Mouse (Mus musculus) cerebellum, postnatal 14 days (tissue): Measurements from ENCODE around the gene Zscan2.

Experiments
- DNase-seq, 2 experiments: peaks; one replicate each; pipeline ENCODE4 v3.0.0; 2021; ENCODE audit warnings: mixed read lengths in 2 of 2

The Zscan2 gene

DNA sequence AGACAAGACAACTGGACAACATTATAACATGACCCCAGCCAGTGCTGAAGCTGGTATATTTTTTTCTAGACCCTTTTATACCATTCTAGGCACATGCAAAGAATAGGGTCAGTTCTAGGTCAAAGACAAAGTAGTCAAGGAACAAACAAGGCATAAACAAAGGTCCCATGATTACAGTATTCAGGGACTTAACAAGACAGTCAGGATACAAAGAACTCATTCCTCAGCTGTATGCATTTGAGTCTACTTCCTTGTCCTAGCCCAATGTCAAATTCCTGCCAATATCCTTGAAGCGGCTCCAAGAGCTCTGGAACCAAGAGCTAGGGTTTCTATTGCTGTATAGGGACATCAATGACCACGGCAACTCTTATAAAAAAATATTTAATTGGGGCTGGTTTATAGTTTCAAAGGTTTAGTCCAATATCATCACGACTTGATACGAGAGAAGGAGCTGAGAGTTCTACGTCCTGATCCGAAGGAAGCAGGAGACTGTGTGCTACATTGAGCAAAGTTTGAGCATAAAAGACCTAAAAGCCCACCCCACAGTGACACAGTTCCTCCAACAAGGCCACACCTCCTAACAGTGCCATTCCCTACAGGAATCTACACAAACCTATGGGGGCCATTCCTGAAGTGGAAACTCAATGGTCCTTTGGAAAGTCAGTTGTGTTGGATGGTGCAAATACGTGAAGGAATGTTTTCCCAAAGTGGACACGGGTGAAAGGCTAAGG, 16.6 kb upstream of the Zscan2 start:
- DNase-seq, result no peak

DNA sequence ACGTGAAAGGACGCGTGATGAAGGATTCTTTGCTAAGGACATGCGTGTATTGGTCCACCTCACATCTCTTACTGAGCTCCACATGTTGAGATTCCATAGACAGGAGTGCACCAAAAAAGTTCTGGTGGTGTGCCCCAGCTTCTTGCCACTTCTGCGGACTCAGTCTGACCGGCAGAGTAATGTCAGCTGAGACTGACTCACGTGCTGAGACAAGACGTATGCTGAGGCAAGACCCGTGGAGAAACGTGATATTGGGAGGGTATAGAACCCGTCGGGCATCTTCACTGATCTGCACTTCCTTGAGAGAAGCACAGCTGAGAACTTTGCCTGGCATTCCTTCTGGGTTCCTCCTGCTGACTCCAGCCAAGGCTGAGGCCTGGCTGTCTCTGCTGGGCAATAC, 16.0 kb upstream of the Zscan2 start:
- no peak for DNase-seq

DNA sequence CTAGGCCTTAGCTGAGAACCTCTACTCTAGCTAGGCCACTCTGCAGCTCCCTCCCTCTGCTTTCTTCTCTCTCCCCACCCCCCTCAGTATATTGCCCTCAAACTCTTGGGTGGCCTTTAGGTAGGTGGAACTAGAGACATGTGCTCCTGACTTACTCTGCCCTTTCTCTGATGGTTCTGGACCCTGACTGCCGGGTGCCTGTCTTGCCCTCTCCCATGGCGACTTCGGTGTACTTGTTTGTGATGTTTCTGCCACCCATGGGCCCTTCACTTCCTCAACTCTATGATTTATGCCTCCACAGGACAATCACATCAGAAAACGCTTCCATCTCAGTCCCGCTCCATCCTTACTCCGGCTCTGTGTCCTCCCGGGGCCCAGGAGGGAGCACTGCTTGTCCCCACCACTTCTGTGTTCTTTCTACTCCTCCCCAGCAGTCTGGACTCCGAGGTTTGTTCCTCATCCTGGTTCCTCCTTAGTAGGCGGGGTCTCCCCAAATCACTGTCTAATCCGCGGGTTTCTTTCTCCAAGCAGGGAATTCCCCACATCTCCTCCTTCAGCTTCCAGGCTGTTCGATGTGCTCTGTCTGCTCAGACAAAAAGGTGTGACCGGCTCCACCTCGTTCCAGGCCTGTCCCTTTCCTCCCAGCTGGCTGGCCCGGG, 15.0 kb upstream of the Zscan2 start:
- DNase-seq, result no peak

DNA sequence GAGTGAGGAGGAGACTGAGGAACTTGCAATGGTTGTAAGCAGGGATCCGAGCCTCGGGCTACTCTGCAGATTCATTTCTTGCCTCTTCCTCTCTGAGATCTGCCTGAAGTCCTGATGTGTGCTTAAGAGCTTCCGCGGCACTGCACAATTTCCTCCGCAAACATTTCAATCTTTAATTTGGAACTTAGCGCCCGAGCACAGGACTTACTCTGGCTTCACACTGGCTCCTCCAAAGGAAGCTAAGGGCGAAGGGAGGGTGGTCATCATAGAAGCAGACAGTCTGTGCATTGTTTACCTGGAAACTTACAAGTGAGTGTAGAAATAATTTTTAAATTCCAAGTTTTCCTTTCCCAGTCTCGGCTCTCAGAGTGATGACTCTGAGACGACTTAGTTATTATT, 14.4 kb upstream of the Zscan2 start:
- no peak for DNase-seq

DNA sequence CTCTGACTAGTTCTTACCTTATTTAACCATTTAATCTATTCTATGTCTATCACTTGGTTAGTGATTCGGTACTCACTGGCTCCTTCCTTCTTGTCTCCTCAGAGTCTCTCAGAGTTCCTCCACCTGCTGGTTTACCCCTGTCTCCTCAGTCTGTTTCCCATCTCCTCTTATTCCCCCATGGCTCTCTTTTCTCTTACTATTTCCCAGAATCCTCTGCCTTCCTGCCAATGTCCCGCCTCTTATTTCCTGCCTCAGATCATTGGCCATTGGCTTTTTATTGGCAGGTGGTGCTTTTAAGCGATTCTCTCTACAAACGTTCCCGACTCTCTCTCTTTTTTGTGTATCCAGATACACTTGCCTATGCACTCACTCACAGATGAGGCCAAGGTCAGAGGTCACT, 14.0 kb upstream of the Zscan2 start:
- DNase-seq, result no peak

DNA sequence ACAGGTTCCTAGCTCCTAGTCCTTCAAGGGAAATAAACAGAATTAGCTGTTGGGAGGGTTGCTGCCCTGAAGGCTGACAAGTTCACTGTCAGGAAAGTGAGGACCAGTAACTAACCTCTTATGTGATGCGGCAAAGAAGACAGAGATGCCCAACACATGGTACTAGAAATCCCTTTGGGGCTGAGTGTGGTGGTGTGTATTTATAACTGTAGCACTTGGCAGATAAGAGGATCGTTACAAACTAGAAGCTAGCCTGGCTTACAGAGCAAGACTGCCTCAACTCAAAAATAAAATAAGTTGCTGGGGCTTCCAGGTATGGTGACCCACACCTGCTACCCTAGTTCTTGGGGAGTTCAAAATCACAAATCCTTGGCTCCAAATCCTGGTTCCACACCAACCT, 11.5 kb upstream of the Zscan2 start:
- DNase-seq, result no peak

DNA sequence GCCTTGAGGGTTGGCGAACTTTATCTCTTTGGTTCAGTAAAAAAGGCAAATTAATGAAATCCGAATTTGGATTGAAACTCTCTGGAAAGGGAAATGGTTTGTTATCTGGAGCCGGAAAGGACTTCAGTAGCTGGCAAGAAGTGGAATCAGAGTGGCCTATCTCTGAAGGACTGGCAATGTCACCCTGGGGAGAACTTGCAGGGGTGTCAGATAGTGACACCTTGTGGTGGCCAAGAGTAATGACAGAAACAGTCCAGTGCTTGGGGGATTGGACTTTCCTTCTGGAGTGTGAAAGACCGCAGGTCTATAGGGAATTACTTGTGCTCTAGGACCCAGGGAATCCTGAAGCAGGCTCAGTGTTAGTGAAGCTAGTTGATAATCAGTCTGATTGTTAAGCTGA, 11.0 kb upstream of the Zscan2 start:
- peak; percentile 56 to 71 for DNase-seq

DNA sequence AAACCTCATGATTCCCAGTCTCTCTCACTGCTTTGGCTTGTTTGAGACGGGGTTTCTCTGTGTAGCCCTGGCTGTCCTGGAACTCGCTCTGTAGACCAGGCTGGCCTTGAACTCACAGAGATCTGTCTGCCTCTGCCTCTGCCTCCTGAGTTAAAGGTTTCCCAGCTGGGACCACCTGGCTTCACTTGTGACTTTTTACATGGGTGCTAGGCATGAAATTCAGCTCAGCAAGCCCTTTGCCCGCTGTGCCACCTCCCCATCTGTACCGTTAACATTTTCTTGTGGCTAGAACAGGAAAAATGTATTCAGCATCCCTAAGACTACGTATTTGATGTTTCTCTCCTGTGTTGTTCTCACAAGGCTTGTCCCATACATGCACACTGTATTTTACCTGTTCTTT, 10.2 kb upstream of the Zscan2 start:
- DNase-seq, result no peak

DNA sequence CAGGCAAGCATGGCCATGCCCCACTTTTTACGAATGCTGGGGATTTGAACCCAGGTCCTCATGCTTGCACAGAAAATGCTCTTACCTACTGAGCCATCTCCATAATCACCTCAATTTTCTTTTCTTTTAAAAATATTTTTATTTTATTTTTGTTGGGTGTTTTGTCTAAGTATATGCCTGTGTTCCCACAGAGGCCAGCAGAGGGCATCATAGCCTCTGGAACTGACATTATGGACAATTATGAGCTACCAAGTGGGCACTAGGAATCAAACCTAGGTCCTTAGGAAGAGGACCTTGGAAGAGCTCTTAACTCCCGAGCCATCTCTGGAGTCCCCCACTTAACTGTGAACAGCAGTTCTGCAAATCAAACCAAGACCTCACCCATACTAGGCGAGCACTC, 7.5 kb upstream of the Zscan2 start:
- no peak for DNase-seq

DNA sequence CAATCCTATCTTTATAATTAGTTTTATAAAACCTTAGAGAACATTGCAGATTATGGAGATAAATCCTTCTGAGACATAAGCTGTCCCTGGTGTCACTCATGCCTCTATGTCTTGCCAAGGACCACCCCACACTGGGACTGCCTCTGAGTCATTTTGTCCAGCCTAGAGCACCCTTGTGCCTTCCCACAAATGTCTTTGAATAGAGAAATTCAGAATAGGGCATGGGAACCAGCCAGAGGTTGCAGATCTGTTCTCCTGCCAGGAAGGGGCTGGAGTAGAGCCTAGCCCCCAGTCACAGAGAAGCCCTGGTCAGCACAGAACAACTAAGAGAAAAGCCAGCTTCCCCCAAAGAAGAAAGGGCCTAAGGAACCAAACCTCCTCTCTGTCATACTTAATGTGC, 5.4 kb upstream of the Zscan2 start:
- DNase-seq, result no peak

DNA sequence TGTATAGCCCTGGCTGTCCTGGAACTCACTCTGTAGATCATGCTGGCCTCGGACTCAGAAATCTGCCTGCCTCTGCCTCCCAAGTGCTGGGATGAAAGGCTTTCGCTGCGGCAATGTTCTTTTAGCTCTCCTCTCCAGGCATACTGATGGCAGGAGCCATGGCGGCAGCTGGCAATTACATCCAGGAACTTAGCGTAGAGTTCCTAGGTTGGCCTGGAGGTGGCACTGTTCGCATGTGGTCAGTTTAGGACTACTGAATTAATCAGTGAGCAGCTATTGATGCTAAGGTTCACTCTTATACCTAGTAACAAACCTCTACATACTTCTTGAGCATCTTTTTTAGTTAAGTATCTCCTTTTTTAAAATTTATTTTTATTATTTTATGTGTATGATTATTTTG, 3.5 kb upstream of the Zscan2 start:
- peak; percentile 89 to 91 for DNase-seq

DNA sequence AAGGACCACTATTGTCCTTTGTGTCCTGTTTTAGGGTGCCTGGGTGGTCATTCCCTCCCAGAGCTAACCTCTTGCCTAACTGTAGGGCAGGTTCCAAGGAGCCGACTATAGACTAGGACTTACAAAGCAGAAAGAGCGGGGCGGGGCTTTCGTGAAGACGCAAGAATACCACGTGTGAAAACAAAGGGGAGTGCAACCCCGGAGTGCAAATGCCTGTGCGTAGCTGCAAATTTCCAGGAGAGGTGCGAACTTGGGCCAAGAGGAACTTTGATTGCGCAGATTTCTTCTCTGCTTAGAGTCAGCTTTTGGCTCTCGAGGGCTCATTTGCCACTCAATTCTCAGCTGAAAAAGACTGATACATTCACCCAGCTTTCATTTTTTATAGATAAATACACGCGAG, 493 bp upstream of the Zscan2 start:
- DNase-seq, result peak; percentile 53 to 66

DNA sequence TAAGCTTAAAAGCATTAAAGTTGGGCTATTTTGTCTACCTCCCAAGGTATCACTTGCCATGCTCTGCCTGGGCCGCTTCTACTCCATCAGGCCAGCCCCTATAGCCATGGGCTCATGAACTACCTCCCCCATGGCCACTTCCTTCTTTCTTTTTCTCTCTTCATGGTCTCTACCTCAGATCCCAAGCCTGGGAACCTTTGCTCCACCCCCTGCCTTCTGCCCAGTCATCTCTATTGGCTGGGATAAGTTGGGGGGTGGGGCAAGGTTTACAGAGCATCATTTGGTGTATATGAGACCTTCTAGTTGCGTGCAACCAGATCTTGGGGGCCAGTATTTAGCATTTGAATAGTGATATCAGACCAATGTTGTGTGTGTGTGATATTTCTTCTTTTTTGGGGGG, 1.8 kb downstream of the Zscan2 start:
- DNase-seq, result no peak

DNA sequence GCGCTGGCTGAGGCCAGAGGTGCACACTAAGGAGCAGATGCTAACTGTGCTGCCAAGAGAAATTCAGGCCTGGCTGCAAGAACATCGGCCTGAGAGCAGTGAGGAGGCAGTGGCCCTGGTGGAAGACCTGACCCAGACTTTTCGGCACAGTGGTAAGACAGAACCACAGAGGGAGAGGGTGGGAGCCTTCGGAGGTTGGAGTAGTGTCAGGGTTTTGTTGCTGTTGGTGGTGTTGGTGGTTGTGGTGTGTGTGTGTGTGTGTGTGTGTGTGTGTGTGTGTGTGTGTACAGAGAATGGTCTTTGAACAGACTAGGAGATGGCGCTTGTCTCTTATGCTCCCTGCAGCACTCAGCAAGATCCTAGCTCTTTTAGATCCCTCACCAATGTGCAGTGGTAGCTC, 2.8 kb downstream of the Zscan2 start:
- no peak for DNase-seq

DNA sequence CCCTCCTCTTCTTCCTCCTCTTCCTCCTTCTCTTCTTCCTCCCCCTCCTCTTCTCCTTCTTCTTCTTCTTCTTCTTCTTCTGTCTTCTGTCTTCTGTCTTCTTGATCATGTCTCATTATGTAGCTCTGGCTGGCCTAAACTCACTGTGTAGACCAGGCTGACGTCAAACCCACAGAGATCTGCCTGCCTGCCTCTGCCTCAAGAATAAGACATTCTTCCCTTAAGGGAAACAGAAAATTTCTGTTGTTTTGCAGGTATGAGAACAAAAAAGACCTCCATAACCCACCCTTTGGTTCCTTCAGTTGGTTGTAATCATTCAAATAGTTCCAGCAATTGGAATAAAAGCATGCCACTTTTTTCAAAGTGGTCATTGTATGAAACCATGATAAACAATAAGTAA, 3.4 kb downstream of the Zscan2 start:
- DNase-seq, result no peak

DNA sequence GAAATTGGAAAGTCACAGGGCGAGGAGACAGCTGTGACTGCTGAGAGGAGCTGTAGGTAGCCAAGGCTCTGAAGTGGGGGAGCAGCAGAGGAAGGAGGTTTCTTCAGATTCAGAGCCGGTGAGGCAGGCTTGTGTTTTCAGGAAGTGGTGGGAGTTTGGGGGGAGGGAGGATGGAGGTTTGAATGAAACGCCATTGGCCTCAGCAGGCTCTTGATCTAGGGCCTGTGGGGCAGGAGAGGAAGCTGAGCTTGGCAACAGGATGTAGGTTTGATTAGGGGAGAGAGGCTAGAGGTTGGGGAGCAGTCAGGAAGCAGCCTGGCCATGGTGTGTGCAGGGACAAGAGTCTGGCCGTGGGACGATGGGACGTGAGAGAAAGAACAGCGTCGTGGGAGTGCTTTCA, 4.1 kb downstream of the Zscan2 start:
- no peak for DNase-seq

DNA sequence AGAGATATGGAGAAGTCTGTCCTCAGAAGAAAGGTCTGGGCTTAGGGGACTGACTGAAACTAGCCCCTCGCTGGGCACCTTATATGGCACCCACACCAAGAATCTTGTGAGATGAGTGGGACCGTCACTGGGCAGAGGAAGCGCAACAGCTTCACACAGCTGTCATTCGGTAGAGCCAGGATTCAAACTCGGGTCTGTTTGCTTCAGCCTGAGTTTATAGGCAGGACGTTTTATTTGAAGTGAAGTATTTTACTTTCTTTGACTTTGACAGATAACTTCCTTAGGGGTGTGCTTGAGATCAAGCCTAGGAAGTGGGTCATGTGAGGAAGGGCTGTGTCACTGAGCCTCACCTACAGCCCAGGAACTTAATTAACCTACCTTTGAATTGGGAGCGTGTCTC, 4.8 kb downstream of the Zscan2 start:
- no peak for DNase-seq

DNA sequence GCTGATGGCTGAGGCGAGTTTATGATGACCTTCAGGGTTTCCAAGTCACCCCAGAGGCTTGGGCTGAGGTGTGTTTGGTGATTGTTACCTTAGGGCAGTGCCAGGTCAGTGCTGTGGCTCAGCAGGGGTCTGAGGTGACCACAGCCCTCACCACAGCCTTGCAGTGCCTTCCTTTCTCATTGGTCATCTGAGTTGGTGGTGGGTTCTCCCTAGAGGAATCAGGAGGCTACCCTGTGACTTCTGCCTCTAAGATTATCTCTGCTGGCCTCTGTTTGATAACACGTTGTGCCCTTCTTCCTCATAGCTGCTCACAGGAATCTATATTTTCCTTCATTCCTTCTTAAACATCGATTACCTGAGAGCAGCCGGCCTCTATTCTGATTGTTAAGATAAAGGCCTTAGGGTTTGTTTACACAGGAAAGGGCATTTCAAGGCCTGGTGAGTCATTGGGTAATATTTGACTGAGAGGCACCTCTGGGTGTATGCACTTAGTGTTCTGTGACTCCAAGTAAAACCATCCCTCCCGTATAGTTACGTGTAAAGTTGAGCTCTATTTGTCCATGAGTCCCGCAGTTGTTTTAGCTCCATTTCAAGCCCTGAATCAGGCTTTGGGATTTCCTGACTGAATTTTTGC, 5.9 kb downstream of the Zscan2 start:
- no peak for DNase-seq

DNA sequence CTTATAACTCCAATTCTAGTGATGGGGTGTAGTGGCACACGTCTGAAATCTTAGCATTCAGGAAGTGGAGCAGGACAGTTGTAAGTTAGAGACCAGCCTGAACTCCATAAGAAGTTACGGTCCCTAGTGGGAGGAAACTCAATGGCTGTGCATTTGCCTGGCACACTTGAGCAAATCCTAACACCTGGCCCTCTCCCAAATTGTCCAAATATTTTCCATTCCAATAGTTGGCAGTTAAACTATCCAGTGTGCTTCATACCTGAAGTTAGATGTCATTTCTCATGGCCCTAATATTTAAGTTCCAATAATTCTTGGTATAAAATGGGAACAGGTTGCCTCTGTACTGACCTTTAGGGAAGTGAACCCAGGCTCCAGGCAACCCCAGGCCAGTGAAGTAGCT, 8.0 kb downstream of the Zscan2 start:
- DNase-seq, result no peak

DNA sequence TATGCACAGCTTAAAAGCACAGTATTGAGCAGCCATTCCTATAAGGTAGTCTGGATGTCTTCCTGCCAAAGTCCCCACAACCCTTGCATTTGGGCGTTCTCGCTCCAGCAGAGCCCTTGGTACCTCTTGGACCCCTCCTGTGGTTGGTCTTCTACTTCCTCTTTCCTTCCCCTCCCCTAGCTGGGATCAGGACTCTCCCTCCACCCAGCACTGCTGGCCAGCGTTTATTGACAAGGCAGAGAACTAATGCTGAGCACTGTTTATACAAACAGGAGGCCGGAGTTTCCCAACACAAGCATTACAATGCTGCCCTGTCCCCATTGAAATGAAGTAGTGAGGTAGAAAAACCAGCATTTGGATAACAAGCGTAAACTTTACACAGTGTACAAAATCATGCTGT, 12.3 kb downstream of the Zscan2 start:
- no peak for DNase-seq

DNA sequence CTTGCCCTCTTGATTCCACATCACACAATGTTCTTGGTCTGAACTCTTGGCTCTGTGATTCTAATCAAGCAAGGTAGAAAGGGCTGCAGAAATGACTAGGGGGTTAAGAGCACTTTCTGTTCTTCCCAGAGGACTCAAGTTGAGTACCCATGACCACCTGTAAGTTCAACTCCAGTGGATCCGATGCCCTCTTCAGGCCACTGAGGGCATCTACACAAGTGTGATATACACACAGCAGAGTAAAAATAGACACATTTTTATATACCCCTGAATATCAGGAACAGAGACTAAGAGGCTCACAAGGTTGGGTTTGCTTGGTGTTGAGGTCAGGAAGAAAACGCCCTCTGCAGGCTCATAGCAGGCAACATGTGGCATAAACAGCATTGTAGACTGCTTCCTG, 12.9 kb downstream of the Zscan2 start:
- no peak for DNase-seq

DNA sequence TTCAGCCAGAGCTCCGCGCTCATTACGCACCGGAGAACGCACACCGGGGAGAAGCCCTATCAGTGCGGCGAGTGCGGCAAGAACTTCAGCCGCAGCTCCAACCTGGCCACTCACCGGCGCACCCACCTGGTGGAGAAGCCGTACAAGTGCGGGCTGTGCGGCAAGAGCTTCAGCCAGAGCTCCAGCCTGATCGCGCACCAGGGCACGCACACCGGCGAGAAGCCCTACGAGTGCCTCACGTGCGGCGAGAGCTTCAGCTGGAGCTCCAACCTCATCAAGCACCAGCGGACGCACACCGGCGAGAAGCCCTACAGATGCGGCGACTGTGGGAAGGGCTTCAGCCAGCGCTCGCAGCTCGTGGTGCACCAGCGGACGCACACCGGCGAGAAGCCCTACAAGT, 15.0 kb downstream of the Zscan2 start:
- DNase-seq, result no peak

DNA sequence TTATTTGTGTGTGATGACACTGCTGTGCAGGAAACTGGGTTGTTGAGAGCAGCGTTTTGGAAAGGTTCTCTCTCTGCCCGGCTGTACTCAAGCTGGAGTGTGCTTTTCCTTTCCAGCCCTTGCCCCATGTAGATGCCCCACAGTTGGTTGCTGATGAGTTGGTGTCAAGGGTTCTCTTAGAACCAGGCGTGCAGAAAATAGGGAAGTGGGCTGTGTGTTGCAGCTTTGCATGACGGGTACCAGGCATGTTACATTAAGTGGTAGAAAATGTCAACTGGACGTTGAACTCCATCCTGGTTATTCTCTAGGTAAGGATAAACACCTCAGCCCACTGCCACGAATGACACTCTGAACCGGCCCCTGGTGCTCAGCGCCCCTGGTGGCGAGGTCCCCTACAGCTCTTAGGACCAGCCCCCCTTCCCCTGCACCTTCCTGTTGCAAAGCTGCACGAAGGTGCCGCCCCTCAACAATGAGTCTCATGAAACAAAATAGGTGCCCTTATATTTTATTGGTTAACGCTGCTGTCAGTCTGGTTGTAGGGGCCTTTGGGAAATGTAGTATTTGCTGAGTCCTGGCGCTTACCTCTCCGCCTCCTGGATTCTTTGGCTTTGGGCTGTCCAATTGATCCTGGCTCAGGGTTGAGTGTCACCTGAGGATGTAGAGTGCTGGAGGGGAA, 22.2 kb downstream of the Zscan2 start:
- DNase-seq, result peak; percentile 69 to 75

DNA sequence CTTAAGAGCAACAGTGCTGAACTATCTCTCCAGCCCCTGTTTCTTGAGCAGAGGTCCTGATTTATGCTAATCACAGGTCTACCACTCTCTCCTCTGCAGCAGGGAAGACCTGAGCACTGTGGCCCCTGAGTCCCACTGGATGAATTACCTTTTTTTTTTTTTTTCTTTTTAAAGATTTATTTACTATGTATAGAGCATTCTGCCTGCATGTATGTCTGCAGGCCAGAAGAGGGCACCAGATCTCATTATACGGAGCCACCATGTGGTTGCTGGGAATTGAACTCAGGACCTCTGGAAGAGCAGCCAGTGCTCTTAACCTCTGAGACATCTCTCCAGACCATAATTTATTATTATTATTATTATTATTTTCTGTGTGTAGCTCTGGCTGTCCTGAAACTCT, 24.9 kb downstream of the Zscan2 start:
- DNase-seq, result no peak
